Mouse (Mus musculus) B cell, adult 67 days (primary cell): ENCODE results near the gene Coa7. TPM values are rescaled to one million over a fixed set of nuclear protein-coding genes. Genes with fewer than 3 reads are reported as not detected.

Experiments
- total RNA-seq, 2 experiments: library from RNA; stranded (reverse); gene quantifications; 4 replicates each; pipeline ENCODE4 v1.2.4; 2023

Gene Coa7
- total RNA-seq = 10 to 100 TPM; 19.5 to 21.7 TPM

DNA sequence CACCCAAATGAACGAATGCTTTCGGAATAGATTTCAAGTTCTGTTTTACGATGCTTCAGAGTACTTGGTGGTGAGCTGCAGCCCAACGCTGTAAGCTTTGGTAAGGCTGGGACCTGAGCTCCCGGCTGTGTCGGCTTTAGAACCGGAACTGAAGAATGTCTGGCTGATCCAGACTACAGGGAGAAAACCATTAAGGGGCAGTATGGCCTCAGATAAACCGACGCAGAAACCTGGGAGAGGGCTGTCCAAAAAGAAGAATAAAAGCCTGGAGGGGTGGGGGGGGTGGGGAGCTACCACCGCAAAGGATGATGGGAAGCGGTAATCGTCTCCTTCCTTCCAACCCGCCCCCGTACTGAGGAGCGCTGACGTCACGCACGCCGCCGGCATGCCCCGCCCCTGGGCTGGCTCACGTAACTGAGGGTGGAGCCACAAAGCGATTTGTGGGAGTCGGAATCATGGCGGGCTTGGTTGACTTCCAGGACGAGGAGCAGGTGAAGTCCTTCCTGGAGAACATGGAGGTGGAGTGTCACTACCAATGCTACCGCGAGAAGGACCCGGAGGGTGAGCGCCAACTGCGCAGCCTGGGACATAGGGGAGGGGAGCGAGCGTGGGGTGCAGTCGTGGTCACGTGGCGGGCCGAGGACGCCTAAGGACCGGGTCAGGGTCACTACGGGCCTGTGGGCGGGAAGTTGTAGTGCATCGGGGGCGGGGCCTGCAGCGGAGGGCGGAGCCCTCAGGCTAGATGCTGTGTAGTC, at the start of gene Coa7:
Gene Coa7 (plus strand): TSS at position 411 of the 755 bp plus-strand sequence.

DNA sequence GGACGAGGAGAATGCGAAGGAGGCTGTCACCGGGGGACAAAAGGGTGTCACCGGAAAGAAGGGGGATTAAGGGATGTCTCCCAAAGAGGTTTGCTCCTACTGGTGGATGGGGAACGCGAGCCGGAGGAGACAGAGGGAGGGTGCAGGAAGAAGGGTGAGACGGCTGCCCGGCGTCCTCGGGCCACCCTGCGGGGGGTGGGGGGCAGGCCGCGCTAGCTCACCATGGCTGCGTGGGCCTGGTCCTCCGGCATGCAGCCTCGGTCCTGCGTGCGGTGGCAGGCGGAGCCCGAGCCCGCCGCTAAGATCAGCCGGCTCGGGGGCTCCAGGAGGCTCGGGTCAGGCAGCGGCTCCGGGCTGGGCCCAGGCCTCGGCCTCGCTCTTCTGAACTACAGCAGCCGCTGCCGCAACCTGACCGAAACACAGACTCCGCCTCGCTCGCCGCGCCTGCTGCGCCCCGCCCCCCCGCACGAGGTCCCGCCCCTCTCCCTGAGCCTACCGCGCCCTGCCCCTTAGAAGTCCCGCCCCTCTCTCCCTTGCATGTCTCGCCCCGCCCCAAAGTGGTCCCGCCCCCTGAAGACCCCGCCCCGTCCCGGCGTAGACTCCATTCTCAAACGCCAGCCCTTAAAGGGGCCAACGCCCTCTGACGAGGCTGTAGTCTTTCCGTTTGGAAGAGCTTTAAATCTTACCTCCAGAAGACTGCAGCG, 27.1 kb upstream of the Coa7 start, which contains the start of gene Zyg11b:
Gene Zyg11b (minus strand): TSS at position 427 of the 704 bp plus-strand sequence.

DNA sequence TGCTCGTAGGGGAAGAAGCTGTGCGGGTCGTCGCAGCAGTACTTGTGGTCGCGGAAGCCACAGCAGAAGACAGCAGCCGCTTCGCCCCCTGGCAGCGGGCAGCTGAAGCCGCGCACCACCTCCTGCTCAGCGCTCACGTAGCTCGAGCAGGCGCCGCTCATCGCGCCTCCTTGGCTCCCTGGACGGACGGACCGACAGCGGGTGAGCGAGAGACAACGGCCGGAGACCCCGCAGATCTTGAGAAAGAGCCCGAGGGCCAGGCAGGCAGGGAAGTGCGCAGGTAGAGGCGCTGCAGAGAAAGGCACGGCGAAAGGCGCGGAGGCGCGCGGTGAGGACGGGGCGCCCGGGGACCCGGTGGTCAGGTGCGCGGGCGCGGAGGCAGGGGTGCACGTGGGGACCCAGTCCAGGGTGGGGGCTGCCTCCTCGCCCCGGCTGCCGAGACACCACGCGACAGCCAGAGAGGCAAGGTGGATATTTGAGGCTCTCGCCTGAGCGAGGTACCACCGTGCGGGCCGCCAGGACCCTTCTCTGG, 55.3 kb downstream of the Coa7 start, which contains the start of gene Shisal2a:
Gene Shisal2a (minus strand): TSS at position 167 of the 532 bp plus-strand sequence.

Other genes starting within 250 kb of the Coa7 start
- gene Podn, start 231.7 kb upstream of the Coa7 start, total RNA-seq = under 1 TPM in 1 of 2 experiments, not detected in 1; 0.74 TPM
- gene Scp2, start 183.1 kb upstream of the Coa7 start, total RNA-seq = 10 to 100 TPM; 91.4 to 96.2 TPM
- not detected for gene Echdc2, start 162.7 kb upstream of the Coa7 start, total RNA-seq
- gene Zyg11a, start 110.1 kb upstream of the Coa7 start, total RNA-seq = not detected
- 10 to 100 TPM; 38.0 to 39.8 TPM for gene Zyg11b, start 27.0 kb upstream of the Coa7 start, total RNA-seq
- gene Shisal2a, start 55.2 kb downstream of the Coa7 start, total RNA-seq = not detected
- 1 to 10 TPM; 1.5 to 3.8 TPM for gene Gpx7, start 78.8 kb downstream of the Coa7 start, total RNA-seq
- 100 to 1,000 TPM; 291 to 305 TPM for gene Tut4, start 131.3 kb downstream of the Coa7 start, total RNA-seq